Mouse (Mus musculus): Measurements from ENCODE around the gene Rgs6. TPM values are rescaled to one million over a fixed set of nuclear protein-coding genes. Genes with fewer than 3 reads are reported as not detected.

Gene Rgs6
- total RNA-seq, 2 experiments from 2014 or later: 0.66 to 0.68 TPM

- no peak for DNase-seq (ENCODE audit: low spot score)
Observed at GRCm38 (mm10) chr12:82972661-82973060, 384.6 kb downstream of the Rgs6 start.

GRCm38 (mm10) chr12:82973771-82974170 lies 385.7 kb downstream of the Rgs6 start:
- DNase-seq (ENCODE audit: low spot score): no peak

- DNase-seq (ENCODE audit: low spot score): no peak
Observed at GRCm38 (mm10) chr12:82978275-82978674, 390.2 kb downstream of the Rgs6 start.

- DNase-seq (ENCODE audit: low spot score): no peak
Observed at GRCm38 (mm10) chr12:82982716-82983115, 394.6 kb downstream of the Rgs6 start.

- DNase-seq (ENCODE audit: low spot score): no peak
Observed at GRCm38 (mm10) chr12:82985300-82985699, 397.2 kb downstream of the Rgs6 start.

GRCm38 (mm10) chr12:82987661-82988060 lies 399.6 kb downstream of the Rgs6 start:
- DNase-seq (ENCODE audit: low spot score): no peak

GRCm38 (mm10) chr12:82993905-82994304 lies 405.8 kb downstream of the Rgs6 start:
- no peak for DNase-seq (ENCODE audit: low spot score)

- DNase-seq (ENCODE audit: low spot score): no peak
Observed at GRCm38 (mm10) chr12:82996775-82997174, 408.7 kb downstream of the Rgs6 start.

GRCm38 (mm10) chr12:82998682-82999332 lies 410.7 kb downstream of the Rgs6 start:
- peak; percentile 45 for DNase-seq (ENCODE audit: low spot score)

- DNase-seq (ENCODE audit: low spot score): no peak
Observed at GRCm38 (mm10) chr12:82999333-83000032, 411.4 kb downstream of the Rgs6 start.

GRCm38 (mm10) chr12:83000033-83000570 lies 412.0 kb downstream of the Rgs6 start:
- DNase-seq (ENCODE audit: low spot score): peak; percentile 43

GRCm38 (mm10) chr12:83000957-83001356 lies 412.9 kb downstream of the Rgs6 start:
- no peak for DNase-seq (ENCODE audit: low spot score)

GRCm38 (mm10) chr12:83004014-83004682 lies 416.1 kb downstream of the Rgs6 start:
- DNase-seq (ENCODE audit: low spot score): no peak

GRCm38 (mm10) chr12:83011056-83011565 lies 423.0 kb downstream of the Rgs6 start:
- no peak for DNase-seq (ENCODE audit: low spot score)

GRCm38 (mm10) chr12:83013918-83014691 lies 426.0 kb downstream of the Rgs6 start:
- DNase-seq (ENCODE audit: low spot score): no peak

GRCm38 (mm10) chr12:83014848-83015247 lies 426.8 kb downstream of the Rgs6 start:
- DNase-seq (ENCODE audit: low spot score): no peak

- DNase-seq (ENCODE audit: low spot score): no peak
Observed at GRCm38 (mm10) chr12:83015366-83015765, 427.3 kb downstream of the Rgs6 start.

- DNase-seq (ENCODE audit: low spot score): no peak
Observed at GRCm38 (mm10) chr12:83016486-83016885, 428.4 kb downstream of the Rgs6 start.

- peak; percentile 83 for DNase-seq (ENCODE audit: low spot score)
Observed at GRCm38 (mm10) chr12:83018005-83018404, 429.9 kb downstream of the Rgs6 start.

GRCm38 (mm10) chr12:83026985-83027384 lies 438.9 kb downstream of the Rgs6 start:
- no peak for DNase-seq (ENCODE audit: low spot score)

- no peak for DNase-seq (ENCODE audit: low spot score)
Observed at GRCm38 (mm10) chr12:83033171-83033835, 445.2 kb downstream of the Rgs6 start.

Data from gastrocnemius, adult 18-20 months (tissue).